Mouse (Mus musculus): ENCODE results near the gene Odf4.
"Not testable (repeated sequence)": the region's sequence is repeated elsewhere in the genome, so short reads cannot be mapped to it uniquely, and the experiment has no call there.

Odf4 gene

GRCm38 (mm10) chr11:68947542-68947993 is 20.7 kb upstream of the Odf4 start:
- intact Hi-C loops (cut with DNase I): no loop called here

- intact Hi-C loops (cut with DNase I): no loop called here
Observed at GRCm38 (mm10) chr11:68946806-68947440, 20.0 kb upstream of the Odf4 start.

GRCm38 (mm10) chr11:68946001-68946400 is 19.1 kb upstream of the Odf4 start:
- intact Hi-C loops (cut with DNase I): no loop called here

GRCm38 (mm10) chr11:68945245-68945644 is 18.4 kb upstream of the Odf4 start:
- intact Hi-C loops (cut with DNase I): no loop called here

GRCm38 (mm10) chr11:68942731-68943130 is 15.8 kb upstream of the Odf4 start:
- intact Hi-C loops (cut with DNase I): no loop called here

GRCm38 (mm10) chr11:68940516-68940915 is 13.6 kb upstream of the Odf4 start:
- intact Hi-C loops (cut with DNase I): no loop called here

GRCm38 (mm10) chr11:68939451-68940304 is 12.8 kb upstream of the Odf4 start:
- intact Hi-C loops (cut with DNase I): no loop called here

- intact Hi-C loops (cut with DNase I): not testable (repeated sequence)
Observed at GRCm38 (mm10) chr11:68936951-68937350, 10.1 kb upstream of the Odf4 start.

GRCm38 (mm10) chr11:68933885-68934507 is 7.1 kb upstream of the Odf4 start:
- intact Hi-C loops (cut with DNase I): no loop called here

- intact Hi-C loops (cut with DNase I): no loop called here
Observed at GRCm38 (mm10) chr11:68929947-68930346, 3.1 kb upstream of the Odf4 start.

GRCm38 (mm10) chr11:68924749-68925148 is 2.1 kb downstream of the Odf4 start:
- intact Hi-C loops (cut with DNase I): no loop called here

GRCm38 (mm10) chr11:68923191-68923590 is 3.7 kb downstream of the Odf4 start:
- intact Hi-C loops (cut with DNase I): no loop called here

- intact Hi-C loops (cut with DNase I): loop anchor here (5.0 kb wide), 1 partner anchor 43 kb away; the partner anchor contains the start of gene Arhgef15
Observed at GRCm38 (mm10) chr11:68914566-68914965, 12.3 kb downstream of the Odf4 start.

- intact Hi-C loops (cut with DNase I): loop anchor here (5.0 kb wide), 1 partner anchor 46 kb away; the partner anchor contains the start of gene Arhgef15
Observed at GRCm38 (mm10) chr11:68911531-68912177, 15.2 kb downstream of the Odf4 start.

- intact Hi-C loops (cut with DNase I): loop anchor here (5.0 kb wide), 1 partner anchor 73 kb away; no protein-coding TSS in a partner anchor
Observed at GRCm38 (mm10) chr11:68908846-68909503, 17.9 kb downstream of the Odf4 start.

- intact Hi-C loops (cut with DNase I): loop anchor here (5.0 kb wide), 1 partner anchor 75 kb away; no protein-coding TSS in a partner anchor
Observed at GRCm38 (mm10) chr11:68907251-68907650, 19.6 kb downstream of the Odf4 start.

GRCm38 (mm10) chr11:68906461-68906790 is 20.5 kb downstream of the Odf4 start:
- intact Hi-C loops (cut with DNase I): loop anchor here (5.0 kb wide), 1 partner anchor 76 kb away; no protein-coding TSS in a partner anchor

- intact Hi-C loops (cut with DNase I): loop anchor here (5.0 kb wide), 1 partner anchor 76 kb away; no protein-coding TSS in a partner anchor
Observed at GRCm38 (mm10) chr11:68905665-68906460, 21.0 kb downstream of the Odf4 start.

GRCm38 (mm10) chr11:68905138-68905531 is 21.7 kb downstream of the Odf4 start:
- intact Hi-C loops (cut with DNase I): loop anchor here (5.0 kb wide), 1 partner anchor 77 kb away; no protein-coding TSS in a partner anchor

All from adrenal gland (tissue).